Mouse (Mus musculus): ENCODE measurements around the gene Tm9sf2.
"Not testable (repeated sequence)": the region's sequence is repeated elsewhere in the genome, so short reads cannot be mapped to it uniquely, and the experiment has no call there.

- TF ChIP-seq CTCF, EP300 (IDR thresholded peaks at IDR 0.05): not testable (repeated sequence)
These were observed 4.9 kb upstream of the Tm9sf2 start for GRCm38 (mm10) chr14:122101890-122102289.
